Mouse (Mus musculus) heart, embryonic 16.5 days (tissue): ENCODE results near the gene Slc17a1. TPM values are rescaled to one million over a fixed set of nuclear protein-coding genes. Genes with fewer than 3 reads are reported as not detected.

Experiments
- ATAC-seq: fragments of 200-750 bp; cut with Nextera tagmentation; replicated peaks from 2 replicates; pipeline ENCODE4 v1.8.0; 2017; ENCODE audit warnings: moderate number of reproducible peaks; ENCODE audit not compliant: insufficient read depth, low FRiP score; ENCODE audit errors: extremely low read depth
- H3K27ac ChIP-seq: fragments of 300-500 bp; sonication (generic); 2 replicates; pipeline ENCODE4 v1.5.1; 2014; ENCODE audit warnings: mild to moderate bottlenecking, low read length, control low read depth, moderate library complexity
- H3K27me3 ChIP-seq: fragments of 300-500 bp; sonication (generic); 2 replicates; pipeline ENCODE4 v1.6.1; 2014; ENCODE audit warnings: low read length, mixed read lengths; ENCODE audit not compliant: control insufficient read depth, insufficient read depth
- H3K36me3 ChIP-seq: fragments of 300-500 bp; sonication (generic); 2 replicates; pipeline ENCODE4 v1.6.1; 2014; ENCODE audit not compliant: control insufficient read depth, insufficient read depth
- H3K4me1 ChIP-seq: fragments of 300-500 bp; sonication (generic); 2 replicates; pipeline ENCODE4 v1.6.1; 2014; ENCODE audit warnings: low read length, mixed read lengths; ENCODE audit not compliant: control insufficient read depth, insufficient read depth
- H3K4me2 ChIP-seq: fragments of 300-500 bp; sonication (generic); 2 replicates; pipeline ENCODE4 v1.6.1; 2014; ENCODE audit warnings: low read depth, mild to moderate bottlenecking, control low read depth, low read length
- H3K4me3 ChIP-seq: fragments of 300-500 bp; sonication (generic); 2 replicates; pipeline ENCODE4 v1.5.1; 2014; ENCODE audit warnings: mild to moderate bottlenecking, control low read depth, low read length
- H3K9ac ChIP-seq: fragments of 300-500 bp; sonication (generic); 2 replicates; pipeline ENCODE4 v1.6.1; 2014; ENCODE audit warnings: low read length, control low read depth
- H3K9me3 ChIP-seq: fragments of 300-500 bp; sonication (generic); replicated peaks from 2 replicates; pipeline ENCODE4 v1.6.1; 2016; ENCODE audit warnings: low read length; ENCODE audit not compliant: control insufficient read depth
- WGBS: fragments of 180-500 bp; shearing (Covaris S2); extraction: QIAGEN DNeasy Blood & Tissue Kit; methylation state at CpG from one replicate; pipeline ENCODE4 v1.1.7; 2014; 5-methylcytosine and 5-hydroxymethylcytosine counted together
- microRNA-seq: library from miRNA; unstranded; fragments of <30 nt; microRNA quantifications from one replicate; pipeline ENCODE4, GENCODE M21; 2017
- polyA plus RNA-seq: library from polyadenylated mRNA; unstranded; fragments of >200 nt; fragmentation: Nextera tagmentation; extraction: Ambion mirVana; gene quantifications from 2 replicates; pipeline ENCODE4 v1.2.1, GENCODE M21; 2015

Gene Slc17a1
- polyA plus RNA-seq, 1 experiment from 2014 or later = not detected

DNA sequence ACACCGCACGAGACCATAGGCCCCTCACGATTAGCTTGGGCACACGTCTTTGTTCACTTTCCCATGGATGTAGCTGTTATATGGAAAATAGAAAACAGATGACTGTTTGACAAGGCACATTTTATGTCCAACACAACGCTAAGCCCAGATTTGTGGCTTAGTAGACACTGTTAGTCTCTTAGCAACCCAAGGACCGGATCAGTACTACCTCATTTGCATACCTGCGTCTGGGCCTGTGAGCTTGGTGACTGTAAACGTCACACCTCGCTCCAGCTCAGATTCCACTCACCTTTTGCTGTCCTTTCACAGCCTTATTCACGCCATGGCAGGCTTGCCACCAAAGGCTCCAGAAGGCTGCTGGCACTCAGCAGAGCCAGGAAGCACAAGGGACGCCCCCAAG is 63.4 kb downstream of the Slc17a1 start:
- 0 out of 2 replicates have a peak, but pooled peaks cover 2% of the 10 kb centered on the region for H3K4me1 ChIP-seq
- no peaks in the 10 kb centered on the region for H3K27me3 ChIP-seq
- H3K9me3 ChIP-seq = no peaks in the 10 kb centered on the region
- no peak overlapping the region for H3K9ac ChIP-seq
- ATAC-seq = no peak
- no peak overlapping the region for H3K27ac ChIP-seq
- H3K36me3 ChIP-seq = no peaks in the 10 kb centered on the region
- no peak overlapping the region for H3K4me2 ChIP-seq
- WGBS = 70% methylated on average over 11 of the region's 11 CpGs
- no peak overlapping the region for H3K4me3 ChIP-seq

DNA sequence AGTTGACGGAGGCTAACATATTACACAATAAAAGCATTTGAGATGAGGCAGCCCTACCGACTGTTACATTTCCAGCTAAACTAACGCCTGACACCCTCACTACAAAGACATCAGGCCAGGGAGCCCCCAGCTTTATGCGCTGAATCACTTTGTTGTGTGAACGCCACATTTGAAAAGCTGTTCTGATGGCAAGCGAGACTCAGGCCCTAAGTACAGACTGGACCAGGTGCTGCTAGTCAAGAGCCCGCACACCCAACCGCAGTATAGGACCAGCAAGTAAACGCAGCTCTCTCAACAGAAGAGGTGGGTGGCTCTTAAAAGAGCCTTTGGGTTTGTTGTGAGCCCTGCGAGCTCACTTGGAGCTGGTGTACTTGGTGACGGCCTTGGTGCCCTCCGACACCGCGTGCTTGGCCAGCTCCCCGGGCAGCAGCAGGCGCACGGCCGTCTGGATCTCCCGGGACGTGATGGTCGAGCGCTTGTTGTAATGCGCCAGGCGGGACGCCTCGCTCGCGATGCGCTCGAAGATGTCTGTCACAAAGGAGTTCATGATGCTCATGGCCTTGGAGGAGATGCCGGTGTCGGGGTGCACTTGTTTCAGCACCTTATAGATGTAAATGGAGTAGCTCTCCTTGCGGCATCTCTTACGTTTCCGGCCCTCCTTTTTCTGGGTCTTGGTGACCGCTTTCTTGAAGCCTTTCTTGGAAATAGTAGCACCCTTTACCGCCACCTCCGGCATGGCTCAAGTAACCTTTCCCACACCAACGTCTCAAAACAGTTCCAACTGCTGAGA is 66.1 kb downstream of the Slc17a1 start, which contains the start of gene Hist1h2ba:
TSS of gene Hist1h2ba (minus strand) at position 736 of the 790 bp plus-strand sequence.
- no peaks in the 10 kb centered on the region for H3K36me3 ChIP-seq
- no peaks in the 10 kb centered on the region for H3K27me3 ChIP-seq
- no peak within 1 kb of the TSS for H3K9ac ChIP-seq
- H3K4me1 ChIP-seq = no peaks in the 10 kb centered on the region
- no peak within 1 kb of the TSS for H3K4me2 ChIP-seq
- H3K27ac ChIP-seq = no peak within 1 kb of the TSS
- 91% methylated on average over 31 of the region's 39 CpGs for WGBS
- no peak within 1 kb of the TSS for H3K4me3 ChIP-seq
- ATAC-seq = no peak
- H3K9me3 ChIP-seq = no peaks in the 10 kb centered on the region

DNA sequence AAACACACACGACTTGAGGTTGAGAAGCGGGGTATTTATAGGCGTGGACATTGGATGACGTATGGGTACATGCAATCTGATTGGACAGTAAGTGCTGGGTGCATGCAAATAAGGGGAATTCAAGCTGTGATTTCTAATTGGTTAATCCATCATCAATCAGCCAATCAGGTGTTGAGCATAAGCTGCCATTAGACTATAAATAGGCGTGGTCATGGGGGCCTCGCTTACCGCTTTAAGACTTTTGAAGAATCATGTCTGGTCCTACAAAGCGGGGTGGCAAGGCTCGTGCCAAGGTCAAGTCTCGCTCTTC is 66.6 kb downstream of the Slc17a1 start, which contains the start of gene Hist1h2aa:
TSS of gene Hist1h2aa (plus strand) at position 252 of the 310 bp plus-strand sequence.
- 91% methylated on average over 10 of the region's 10 CpGs for WGBS

DNA sequence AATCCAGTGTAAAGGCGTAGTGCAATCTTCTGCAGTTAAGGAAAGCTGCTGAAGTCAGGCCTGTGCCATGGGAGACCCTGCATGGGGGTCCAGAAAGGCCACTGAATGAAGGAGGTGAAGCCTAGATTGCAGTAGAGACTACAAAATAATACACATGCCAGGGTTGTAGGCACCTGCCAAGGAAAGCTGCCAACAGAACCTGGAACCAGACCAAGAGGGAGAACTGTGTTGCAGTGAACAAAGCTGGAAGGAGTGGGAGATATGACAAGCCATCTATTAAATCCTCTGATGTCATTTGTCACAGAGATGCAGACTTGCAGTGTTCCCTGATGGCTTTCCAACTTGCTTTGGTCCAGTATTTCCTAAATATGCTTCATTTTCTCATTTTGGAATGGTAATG is 71.1 kb downstream of the Slc17a1 start:
- no peaks in the 10 kb centered on the region for H3K27me3 ChIP-seq
- no peak overlapping the region for H3K4me2 ChIP-seq
- no peak for ATAC-seq
- H3K4me3 ChIP-seq = no peak overlapping the region
- no peak overlapping the region for H3K9ac ChIP-seq
- no peaks in the 10 kb centered on the region for H3K4me1 ChIP-seq
- H3K27ac ChIP-seq = no peak overlapping the region
- H3K36me3 ChIP-seq = no peaks in the 10 kb centered on the region
- H3K9me3 ChIP-seq = no peaks in the 10 kb centered on the region
- WGBS = 89% methylated on average over 1 of the region's 1 CpGs

More for the DNA sequence above, 66.6 kb downstream of the Slc17a1 start, which contains the start of gene Hist1h2aa:
- Histone ChIP-seq H3K27ac (no peak within 1 kb of the TSS), H3K4me1 (no peaks in the 10 kb centered on the region), H3K9me3 (no peaks in the 10 kb centered on the region), H3K4me2 (no peak within 1 kb of the TSS), H3K9ac (no peak within 1 kb of the TSS), H3K4me3 (no peak within 1 kb of the TSS), H3K36me3 (no peaks in the 10 kb centered on the region), H3K27me3 (no peaks in the 10 kb centered on the region)
- no peak for ATAC-seq

DNA sequence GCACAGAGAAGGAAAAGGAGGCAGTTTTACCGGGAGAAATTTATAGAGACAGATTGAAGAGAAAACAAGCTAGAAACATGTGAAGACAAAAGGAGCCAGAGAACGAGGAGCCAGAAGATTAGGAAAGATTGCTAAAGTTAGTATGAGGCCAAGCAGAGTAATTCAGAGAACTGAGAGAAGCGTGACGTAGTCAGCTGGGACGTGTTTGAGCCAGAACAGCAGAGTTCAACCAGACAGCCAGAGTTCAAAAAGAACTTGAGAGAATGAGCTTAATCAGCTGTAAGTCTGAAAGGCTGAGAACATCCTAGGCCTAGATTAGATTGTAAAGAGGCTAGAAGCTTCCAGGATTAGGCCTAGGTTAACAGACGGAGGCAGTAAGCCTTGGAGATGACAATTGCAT is 72.7 kb downstream of the Slc17a1 start:
- no peak overlapping the region for H3K4me3 ChIP-seq
- no peaks in the 10 kb centered on the region for H3K27me3 ChIP-seq
- H3K4me1 ChIP-seq = no peaks in the 10 kb centered on the region
- H3K9me3 ChIP-seq = no peaks in the 10 kb centered on the region
- no peak overlapping the region for H3K4me2 ChIP-seq
- no peaks in the 10 kb centered on the region for H3K36me3 ChIP-seq
- H3K9ac ChIP-seq = no peak overlapping the region
- ATAC-seq = no peak; the same call in 1 of the 2 replicates
- 36% methylated on average over 6 of the region's 6 CpGs for WGBS
- no peak overlapping the region for H3K27ac ChIP-seq

DNA sequence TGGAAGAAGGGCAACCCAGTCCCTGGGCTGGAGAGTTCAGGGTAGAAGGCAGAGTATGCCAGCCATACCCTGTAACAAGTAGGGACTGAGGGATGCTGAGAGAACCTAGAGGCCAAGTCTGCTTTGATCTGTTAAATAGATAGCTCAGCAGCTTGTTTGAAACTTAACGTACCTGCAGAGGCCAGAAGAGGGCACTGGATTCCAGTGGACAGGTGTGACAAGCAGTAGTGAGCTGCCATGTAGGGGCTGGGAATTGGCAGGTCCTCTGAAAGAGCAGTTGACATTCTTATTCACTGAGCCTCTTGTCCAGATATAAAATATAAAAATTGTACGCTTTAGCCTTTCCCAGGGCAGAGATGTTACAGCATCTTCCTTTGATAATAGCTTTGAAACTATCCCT is 75.3 kb downstream of the Slc17a1 start:
- no peak overlapping the region for H3K9ac ChIP-seq
- no peaks in the 10 kb centered on the region for H3K27me3 ChIP-seq
- no peak overlapping the region for H3K4me3 ChIP-seq
- H3K4me2 ChIP-seq = no peak overlapping the region
- no peak overlapping the region for H3K27ac ChIP-seq
- no peaks in the 10 kb centered on the region for H3K36me3 ChIP-seq
- ATAC-seq = no peak
- 55% methylated on average over 2 of the region's 2 CpGs for WGBS
- no peaks in the 10 kb centered on the region for H3K9me3 ChIP-seq
- no peaks in the 10 kb centered on the region for H3K4me1 ChIP-seq

Small RNAs within 50 kb of the gene (microRNA-seq; reads per million reads assigned to microRNA genes)
- not detected for gene Gm44344

Other genes starting within 250 kb of the Slc17a1 start
- gene Hist1h2be, start 246.6 kb upstream of the Slc17a1 start, polyA plus RNA-seq = 1.9 and 2.0 TPM in 2 replicates
- gene Hist1h1e, start 245.2 kb upstream of the Slc17a1 start, polyA plus RNA-seq = 10.4 and 11.5 TPM in 2 replicates
- gene Hist1h2ac, start 183.8 kb upstream of the Slc17a1 start, polyA plus RNA-seq = 0.52 and 0.75 TPM in 2 replicates
- 49.7 and 53.7 TPM in 2 replicates for gene Hist1h2bc, start 183.6 kb upstream of the Slc17a1 start, polyA plus RNA-seq
- gene Hist1h1t, start 171.9 kb upstream of the Slc17a1 start, polyA plus RNA-seq = not detected in 2 replicates
- 1.9 and 2.8 TPM in 2 replicates for gene Hist1h4c, start 169.3 kb upstream of the Slc17a1 start, polyA plus RNA-seq
- 11.7 and 14.9 TPM in 2 replicates for gene Hfe, start 156.9 kb upstream of the Slc17a1 start, polyA plus RNA-seq
- gene Hist1h1c, start 128.9 kb upstream of the Slc17a1 start, polyA plus RNA-seq = 38.0 and 38.5 TPM in 2 replicates
- 3.0 and 3.8 TPM in 2 replicates for gene Hist1h3c, start 122.1 kb upstream of the Slc17a1 start, polyA plus RNA-seq
- gene Hist1h2bb, start 121.0 kb upstream of the Slc17a1 start, polyA plus RNA-seq = 0.98 and 2.2 TPM in 2 replicates
- 17.0 and 20.0 TPM in 2 replicates for gene Hist1h2ab, start 116.6 kb upstream of the Slc17a1 start, polyA plus RNA-seq
- gene Hist1h3b, start 115.5 kb upstream of the Slc17a1 start, polyA plus RNA-seq = 3.2 and 5.0 TPM in 2 replicates
- gene Hist1h4b, start 110.7 kb upstream of the Slc17a1 start, polyA plus RNA-seq = 1.2 and 1.5 TPM in 2 replicates
- gene Hist1h4a, start 106.5 kb upstream of the Slc17a1 start, polyA plus RNA-seq = 0.32 TPM in 1 of 2 replicates, not detected in the other
- 1.5 and 3.4 TPM in 2 replicates for gene Hist1h3a, start 105.4 kb upstream of the Slc17a1 start, polyA plus RNA-seq
- gene Hist1h1a, start 104.1 kb upstream of the Slc17a1 start, polyA plus RNA-seq = 0.79 and 0.97 TPM in 2 replicates
- gene Trim38, start 97.8 kb upstream of the Slc17a1 start, polyA plus RNA-seq = 0.10 TPM in 1 of 2 replicates, not detected in the other
- gene Slc17a2, start 60.8 kb upstream of the Slc17a1 start, polyA plus RNA-seq = not detected in 2 replicates
- not detected in 2 replicates for gene Slc17a3, start 28.3 kb upstream of the Slc17a1 start, polyA plus RNA-seq
- 0.09 TPM in 1 of 2 replicates, not detected in the other for gene Slc17a4, start 47.3 kb downstream of the Slc17a1 start, polyA plus RNA-seq
- gene Hist1h2ba, start 66.4 kb downstream of the Slc17a1 start, polyA plus RNA-seq = not detected in 2 replicates
- not detected in 2 replicates for gene Hist1h2aa, start 66.7 kb downstream of the Slc17a1 start, polyA plus RNA-seq
- not detected in 2 replicates for gene Scgn, start 123.5 kb downstream of the Slc17a1 start, polyA plus RNA-seq